Mouse (Mus musculus): ENCODE measurements around the gene Ugt8a. TPM values are rescaled to one million over a fixed set of nuclear protein-coding genes. Genes with fewer than 3 reads are reported as not detected.
A peak's percentile ranks its signal among the peaks of the same experiment; 100 is the strongest.

The Ugt8a gene
- total RNA-seq, 4 experiments from 2014 or later: 0.07 to 0.67 (median 0.39) TPM

- no peak for DNase-seq (ENCODE audit: low spot score in 2 of 2)
Observed at GRCm38 (mm10) chr3:125869873-125870272, 68.5 kb downstream of the Ugt8a start.

DNA sequence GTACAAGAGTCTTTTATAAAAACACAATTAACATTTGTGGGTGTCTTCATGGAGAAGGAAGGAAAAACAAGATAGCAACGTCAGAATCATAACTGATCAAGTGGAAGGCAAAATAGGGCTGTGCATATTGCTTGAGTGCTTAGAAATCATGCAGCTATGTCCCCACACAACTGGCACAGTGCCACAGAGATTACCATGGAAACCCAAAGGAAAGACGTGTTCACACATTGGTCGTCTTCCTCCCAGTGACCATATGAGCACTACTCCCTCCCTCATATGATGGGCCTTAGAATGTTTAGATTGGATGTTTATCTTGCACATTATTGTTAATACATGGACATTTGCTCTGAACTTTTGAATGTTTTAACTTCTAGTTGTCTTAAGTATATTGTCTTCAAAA is 76.8 kb downstream of the Ugt8a start:
- DNase-seq (ENCODE audit: low spot score in 2 of 2): no peak

DNA sequence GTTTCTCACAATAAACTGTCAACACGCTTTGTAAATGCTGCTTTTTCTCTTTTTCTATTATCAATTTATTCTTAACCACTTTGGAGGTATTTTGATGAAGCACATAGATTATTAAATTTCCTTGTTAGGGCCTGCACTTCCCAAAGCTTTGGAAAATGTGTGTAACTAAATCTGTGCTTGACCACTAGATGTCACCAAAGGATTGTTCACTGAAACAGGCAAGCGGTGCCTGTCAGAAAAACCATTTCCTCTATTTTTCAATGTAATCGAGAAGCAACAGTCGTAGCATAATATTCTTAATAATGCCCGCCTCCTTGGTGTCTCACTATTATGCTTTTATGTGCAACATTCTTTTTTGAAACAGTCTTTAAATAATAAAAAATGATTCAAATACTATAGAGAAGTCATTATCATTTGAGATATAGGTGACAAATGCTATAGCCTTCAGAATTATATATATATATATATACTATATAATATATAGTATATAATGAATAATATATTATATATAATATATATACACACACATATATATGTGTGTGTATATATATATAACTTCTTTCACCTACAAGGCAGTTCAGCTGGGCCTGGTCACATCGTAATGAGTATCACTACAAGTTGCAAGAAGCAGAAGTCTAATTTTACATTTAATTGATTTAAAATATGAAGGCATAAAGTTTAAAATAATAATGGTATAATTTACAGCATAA is 89.1 kb downstream of the Ugt8a start:
- no peak for DNase-seq (ENCODE audit: low spot score in 2 of 2)

- no peak for DNase-seq (ENCODE audit: low spot score in 2 of 2)
Observed at GRCm38 (mm10) chr3:125828051-125828450, 110.4 kb downstream of the Ugt8a start.

DNA sequence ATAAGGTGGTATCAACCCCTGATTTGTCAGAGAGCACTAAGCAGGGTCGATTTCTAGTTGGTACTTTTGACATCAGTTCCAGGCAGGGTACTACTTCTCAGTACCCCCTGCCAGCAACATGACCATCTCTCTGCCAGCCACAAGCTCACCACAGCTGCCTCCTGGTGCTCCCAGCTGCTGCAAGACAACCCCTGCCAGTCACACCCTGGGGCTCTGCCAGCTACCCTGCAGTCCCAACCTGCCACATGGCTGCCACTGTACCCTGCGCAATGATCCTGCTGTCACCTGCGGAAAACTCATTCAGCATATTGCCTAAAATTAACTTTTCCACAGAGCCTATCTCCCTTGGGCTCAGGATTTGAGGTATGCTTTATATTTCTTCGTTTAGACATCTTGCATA is 111.2 kb downstream of the Ugt8a start:
- peak in 1 of 2 experiments; percentile 10 for DNase-seq (ENCODE audit: low spot score in 2 of 2)

- peak in 1 of 2 experiments; percentile 26 for DNase-seq (ENCODE audit: low spot score in 2 of 2)
Observed at GRCm38 (mm10) chr3:125819741-125820140, 118.7 kb downstream of the Ugt8a start.

Data from gastrocnemius, adult 8-10 months (tissue).